Mouse (Mus musculus): ENCODE measurements around the gene Gm28729.

DNA sequence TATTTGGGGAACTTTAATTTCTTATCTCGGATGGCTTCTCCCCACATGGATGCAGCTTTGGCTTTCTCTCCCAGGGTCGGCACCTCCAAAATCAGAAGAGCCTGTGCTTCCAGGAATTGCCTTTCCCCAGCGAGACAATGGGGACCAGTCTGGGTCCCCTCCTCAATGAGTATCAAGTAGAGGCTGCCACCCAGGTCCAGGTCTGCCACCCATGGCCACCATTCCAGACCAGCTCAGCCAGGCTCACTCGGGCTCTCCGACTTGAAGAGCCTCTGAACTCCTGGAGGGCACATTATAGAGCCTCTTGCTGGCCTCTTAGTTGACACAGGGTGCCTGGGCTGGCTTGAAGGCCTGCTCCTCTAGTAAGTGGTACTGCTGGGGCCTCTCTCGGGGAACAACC, 8.4 kb upstream of the Gm28729 start:
- TF ChIP-seq CTCF (IDR thresholded peaks at IDR 0.05; ENCODE audit: borderline replicate concordance, extremely low read depth, insufficient read depth, insufficient read length): no peak
- no peak for TF ChIP-seq POLR2A (IDR thresholded peaks at IDR 0.05; ENCODE audit: borderline replicate concordance, extremely low read depth, insufficient read depth, insufficient read length, poor library complexity, severe bottlenecking)
